Mouse (Mus musculus) heart, postnatal 0 days (tissue): ENCODE results near the gene Ptpn13. TPM values are rescaled to one million over a fixed set of nuclear protein-coding genes. Genes with fewer than 3 reads are reported as not detected.
A peak's percentile ranks its signal among the peaks of the same experiment; 100 is the strongest.

Source experiments
- ATAC-seq: fragments of 200-750 bp; cut with Nextera tagmentation; 2 replicates; pipeline ENCODE4 v1.8.0; 2017; ENCODE audit warnings: low read depth, moderate number of reproducible peaks, moderate library complexity; ENCODE audit not compliant: insufficient read depth
- DNase-seq: peaks from one replicate; pipeline ENCODE4 v3.0.0-alpha.2; 2016; ENCODE audit warnings: low spot score
- H3K27ac ChIP-seq: fragments of 300-500 bp; sonication (generic); 2 replicates; pipeline ENCODE4 v1.5.1; 2014; ENCODE audit warnings: low read depth, mild to moderate bottlenecking
- H3K27me3 ChIP-seq: fragments of 300-500 bp; sonication (generic); 2 replicates; pipeline ENCODE4 v1.6.1; 2014; ENCODE audit warnings: low read length, mixed read lengths; ENCODE audit not compliant: control insufficient read depth, insufficient read depth
- H3K36me3 ChIP-seq: fragments of 300-500 bp; sonication (generic); replicated peaks from 2 replicates; pipeline ENCODE4 v1.6.1; 2014; ENCODE audit warnings: low read length, mixed read lengths; ENCODE audit not compliant: control insufficient read depth, insufficient read depth
- H3K4me1 ChIP-seq: fragments of 300-500 bp; sonication (generic); 2 replicates; pipeline ENCODE4 v1.6.1; 2014; ENCODE audit warnings: antibody characterized with exemption; ENCODE audit not compliant: control insufficient read depth, insufficient read depth
- H3K4me2 ChIP-seq: fragments of 300-500 bp; sonication (generic); 2 replicates; pipeline ENCODE4 v1.6.1; 2014; ENCODE audit warnings: low read depth, mild to moderate bottlenecking, low read length, moderate library complexity
- H3K4me3 ChIP-seq: fragments of 300-500 bp; sonication (generic); 2 replicates; pipeline ENCODE4 v1.5.1; 2014; ENCODE audit warnings: low read depth, low read length
- H3K9ac ChIP-seq: fragments of 300-500 bp; sonication (generic); replicated peaks from 2 replicates; pipeline ENCODE4 v1.6.1; 2014; ENCODE audit warnings: low read depth, low read length, mixed read lengths
- H3K9me3 ChIP-seq: fragments of 300-500 bp; sonication (generic); replicated peaks from 2 replicates; pipeline ENCODE4 v1.6.1; 2016; ENCODE audit warnings: low read length; ENCODE audit not compliant: control insufficient read depth
- CTCF ChIP-seq: IDR thresholded peaks from 2 replicates; pipeline ENCODE4 v1.5.1; 2016; ENCODE audit warnings: antibody characterized with exemption, control low read depth, low read depth
- EP300 ChIP-seq: IDR thresholded peaks from 2 replicates; pipeline ENCODE4 v1.6.1; 2016; ENCODE audit warnings: antibody characterized with exemption, low read depth
- WGBS: fragments of 180-500 bp; shearing (Covaris S2); extraction: QIAGEN DNeasy Blood & Tissue Kit; methylation state at CpG from one replicate; pipeline ENCODE4 v1.1.7; 2014; 5-methylcytosine and 5-hydroxymethylcytosine counted together
- polyA plus RNA-seq: library from polyadenylated mRNA; unstranded; fragments of >200 nt; fragmentation: Nextera tagmentation; extraction: Ambion mirVana; gene quantifications from 2 replicates; pipeline ENCODE4 v1.2.1, GENCODE M21; 2015
- total RNA-seq: library from RNA; depleted of rRNA; stranded (reverse); fragments of >200 nt; gene quantifications from 2 replicates; pipeline ENCODE4 v1.2.3, GENCODE M21; 2014; ENCODE audit warnings: low replicate concordance

The Ptpn13 gene
- total and polyA plus RNA-seq, 2 experiments from 2014 or later = 2.3 to 14.3 TPM

DNA sequence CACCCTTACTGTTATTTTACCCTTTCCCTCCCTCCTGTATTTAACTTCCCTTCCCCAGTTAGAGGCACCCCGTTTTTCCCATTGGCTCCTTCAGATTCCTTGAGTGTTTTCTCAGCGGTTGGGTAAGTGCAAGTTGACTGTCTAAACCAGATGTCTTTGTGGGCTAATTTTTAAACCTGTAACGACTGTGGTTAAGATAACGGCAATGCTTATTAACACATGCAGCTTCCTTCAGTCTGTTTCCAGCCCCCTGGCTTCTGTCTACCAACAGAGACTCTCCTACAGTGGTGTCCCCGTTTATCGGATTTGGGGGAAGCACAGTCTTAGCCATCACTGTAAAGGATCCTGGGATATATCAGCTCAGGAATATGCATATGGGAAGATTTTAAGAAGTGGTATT, 35.9 kb downstream of the Ptpn13 start:
- no peak overlapping the region for H3K27ac ChIP-seq
- H3K4me1 ChIP-seq = no peaks in the 10 kb centered on the region; the same call in 1 of the 2 replicates
- no peaks in the 10 kb centered on the region for H3K9me3 ChIP-seq
- TF ChIP-seq CTCF (no peak), EP300 (no peak)
- ATAC-seq (no peak), DNase-seq (no peak)
- no peak overlapping the region for H3K4me3 ChIP-seq
- WGBS = 74% methylated on average over 6 of the region's 6 CpGs
- H3K9ac ChIP-seq = no peak overlapping the region
- no peaks in the 10 kb centered on the region for H3K36me3 ChIP-seq
- H3K27me3 ChIP-seq = no peaks in the 10 kb centered on the region
- H3K4me2 ChIP-seq = no peak overlapping the region

DNA sequence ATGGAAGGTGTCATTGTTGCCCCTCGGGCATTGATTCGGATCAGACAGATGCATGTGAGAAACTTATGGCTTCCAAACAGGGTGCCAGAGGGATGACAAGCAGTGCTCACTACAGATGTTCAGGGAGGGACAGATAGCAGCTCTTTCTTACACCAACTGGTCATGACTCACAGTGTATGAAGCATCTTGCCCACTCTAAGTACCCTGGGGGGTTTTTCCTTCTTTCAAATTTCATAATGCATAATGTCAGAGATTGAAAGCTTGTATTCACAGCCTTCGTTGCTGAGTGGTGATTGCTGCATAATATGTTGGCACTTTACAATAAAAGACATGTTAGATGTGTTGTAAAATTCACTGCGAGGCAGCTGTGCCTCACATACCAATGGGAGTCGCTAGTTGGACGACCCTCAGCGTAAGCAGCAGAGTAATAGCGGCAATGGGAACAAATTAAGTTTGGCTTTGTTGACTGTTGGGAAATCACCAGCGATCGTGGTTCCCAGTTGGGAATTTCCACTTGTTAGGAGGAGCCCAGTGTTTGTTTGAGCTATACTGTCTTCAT, 38.7 kb downstream of the Ptpn13 start:
- DNase-seq = no peak
- Histone ChIP-seq H3K36me3 (no peaks in the 10 kb centered on the region), H3K4me2 (no peak overlapping the region), H3K9ac (no peak overlapping the region), H3K27ac (no peak overlapping the region), H3K9me3 (no peaks in the 10 kb centered on the region), H3K4me1 (no peaks in the 10 kb centered on the region; the same call in 1 of the 2 replicates), H3K27me3 (no peaks in the 10 kb centered on the region), H3K4me3 (no peak overlapping the region)
- TF ChIP-seq CTCF = no peak
- no peak for TF ChIP-seq EP300
- WGBS = 80% methylated on average over 10 of the region's 10 CpGs
- no peak for ATAC-seq

- ATAC-seq (peak; percentile 53; the same call in 1 of the 2 replicates), DNase-seq (no peak)
- Histone ChIP-seq H3K9ac (no peak overlapping the region), H3K27me3 (no peaks in the 10 kb centered on the region), H3K4me1 (no peaks in the 10 kb centered on the region; the same call in 1 of the 2 replicates), H3K36me3 (no peaks in the 10 kb centered on the region), H3K27ac (no peak overlapping the region), H3K4me2 (no peak overlapping the region), H3K9me3 (no peaks in the 10 kb centered on the region), H3K4me3 (no peak overlapping the region)
- TF ChIP-seq CTCF = no peak
- no peak for TF ChIP-seq EP300
- WGBS = 51% methylated on average over 4 of the region's 4 CpGs
Observed at GRCm38 (mm10) chr5:103464329-103464728, 39.3 kb downstream of the Ptpn13 start.

DNA sequence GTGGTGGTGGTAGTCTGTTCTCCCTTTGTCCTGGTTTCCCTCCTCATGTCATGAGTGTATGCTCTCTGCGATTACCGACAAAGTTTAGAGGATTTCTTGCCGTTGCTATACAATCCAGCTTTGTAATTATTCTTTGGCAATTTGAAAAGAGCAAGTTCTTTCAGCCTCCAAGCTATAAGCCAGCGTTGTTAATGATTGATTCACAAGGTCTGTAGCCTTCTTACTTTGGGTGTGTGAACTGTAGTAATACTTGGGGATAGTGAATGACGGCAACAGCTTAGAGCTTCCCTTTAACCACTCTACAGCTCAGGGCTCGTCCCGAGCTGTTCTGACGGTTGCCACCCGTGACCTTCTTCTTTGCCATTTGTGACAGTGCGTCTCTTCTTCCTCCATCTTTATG, 39.8 kb downstream of the Ptpn13 start:
- no peaks in the 10 kb centered on the region for H3K36me3 ChIP-seq
- TF ChIP-seq EP300 (no peak), CTCF (no peak)
- H3K4me1 ChIP-seq = no peaks in the 10 kb centered on the region; the same call in 1 of the 2 replicates
- no peaks in the 10 kb centered on the region for H3K27me3 ChIP-seq
- no peaks in the 10 kb centered on the region for H3K9me3 ChIP-seq
- no peak overlapping the region for H3K9ac ChIP-seq
- DNase-seq (no peak), ATAC-seq (no peak)
- H3K27ac ChIP-seq = no peak overlapping the region
- H3K4me3 ChIP-seq = no peak overlapping the region
- H3K4me2 ChIP-seq = no peak overlapping the region
- WGBS = 84% methylated on average over 10 of the region's 10 CpGs

GRCm38 (mm10) chr5:103472670-103473069, 47.7 kb downstream of the Ptpn13 start:
- DNase-seq (no peak), ATAC-seq (no peak)
- 68% methylated on average over 5 of the region's 5 CpGs for WGBS
- no peaks in the 10 kb centered on the region for H3K4me1 ChIP-seq
- H3K27me3 ChIP-seq = no peaks in the 10 kb centered on the region
- H3K36me3 ChIP-seq = no peaks in the 10 kb centered on the region
- H3K9me3 ChIP-seq = no peaks in the 10 kb centered on the region
- H3K9ac ChIP-seq = no peak overlapping the region
- no peak for TF ChIP-seq EP300
- TF ChIP-seq CTCF = no peak
- H3K4me3 ChIP-seq = no peak overlapping the region
- H3K27ac ChIP-seq = no peak overlapping the region
- H3K4me2 ChIP-seq = no peak overlapping the region
